Mouse (Mus musculus) erythroblast, embryonic 14.5 days (primary cell): ENCODE data around the gene Pum1. TPM values are rescaled to one million over a fixed set of nuclear protein-coding genes. Genes with fewer than 3 reads are reported as not detected.
A peak's percentile ranks its signal among the peaks of the same experiment; 100 is the strongest.

Experiments
- H3K27me3 ChIP-seq: 2 replicates; pipeline ENCODE4 v1.6.1; 2012; ENCODE audit warnings: inconsistent platforms; ENCODE audit not compliant: control insufficient read depth
- H3K36me3 ChIP-seq: 2 replicates; pipeline ENCODE4 v1.6.1; 2012; ENCODE audit warnings: mild to moderate bottlenecking, inconsistent platforms; ENCODE audit not compliant: control insufficient read depth
- H3K4me1 ChIP-seq: 2 replicates; pipeline ENCODE4 v1.6.1; 2012; ENCODE audit warnings: inconsistent platforms; ENCODE audit not compliant: control insufficient read depth
- H3K4me3 ChIP-seq: replicated peaks from 2 replicates; pipeline ENCODE3; 2012; ENCODE audit warnings: moderate library complexity, mild to moderate bottlenecking, inconsistent platforms
- H3K9me3 ChIP-seq: 2 replicates; pipeline ENCODE4 v1.6.1; 2012; ENCODE audit warnings: low read length, inconsistent platforms, mixed read lengths; ENCODE audit not compliant: control insufficient read depth
- GATA1 ChIP-seq: IDR thresholded peaks from 2 replicates; pipeline ENCODE4 v1.6.1; 2012; ENCODE audit warnings: low read length, inconsistent platforms, mixed read lengths
- TAL1 ChIP-seq: IDR thresholded peaks from 3 replicates; pipeline ENCODE4 v1.6.1; 2012; ENCODE audit warnings: low read length, inconsistent platforms, mixed read lengths
- polyA plus RNA-seq: library from polyadenylated mRNA; stranded (reverse); fragments of >175 nt; gene quantifications from 2 replicates; pipeline ENCODE4 v1.2.3, GENCODE M21; 2012

The Pum1 gene
- polyA plus RNA-seq, 1 experiment = 3.1 TPM

- H3K9me3 ChIP-seq = no peaks in the 10 kb centered on the region
- H3K27me3 ChIP-seq = no peaks in the 10 kb centered on the region
- H3K36me3 ChIP-seq = peaks cover 85% of the 10 kb centered on the region
- peaks cover 53% of the 10 kb centered on the region for H3K4me1 ChIP-seq
- TF ChIP-seq TAL1 (no peak), GATA1 (no peak)
- no peak overlapping the region for H3K4me3 ChIP-seq
These were observed 30.8 kb downstream of the Pum1 start for GRCm38 (mm10) chr4:130693936-130694335.

DNA sequence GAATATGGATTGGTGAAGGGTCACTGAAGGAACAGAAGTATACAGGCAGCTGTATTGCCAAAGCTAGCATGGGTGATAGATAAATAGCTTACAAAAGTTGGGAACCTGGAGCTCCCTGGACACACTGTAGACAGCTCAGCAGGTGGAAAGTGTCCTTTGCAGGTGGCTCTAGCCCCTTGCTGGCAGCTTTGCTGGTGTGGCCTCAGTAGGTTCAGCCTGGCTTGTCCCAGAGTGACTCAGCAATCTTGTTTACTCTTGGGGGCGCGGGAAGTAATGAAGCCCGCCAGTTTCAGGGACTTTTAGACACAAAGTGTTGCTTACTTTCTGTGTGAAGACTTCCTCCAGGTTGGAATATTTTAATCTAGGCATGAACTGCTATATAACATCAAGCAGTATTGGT lies 31.9 kb downstream of the Pum1 start:
- H3K4me3 ChIP-seq = no peak overlapping the region
- peaks cover 82% of the 10 kb centered on the region for H3K36me3 ChIP-seq
- H3K4me1 ChIP-seq = peaks cover 54% of the 10 kb centered on the region
- TF ChIP-seq TAL1 (no peak), GATA1 (no peak)
- no peaks in the 10 kb centered on the region for H3K27me3 ChIP-seq
- no peaks in the 10 kb centered on the region for H3K9me3 ChIP-seq

DNA sequence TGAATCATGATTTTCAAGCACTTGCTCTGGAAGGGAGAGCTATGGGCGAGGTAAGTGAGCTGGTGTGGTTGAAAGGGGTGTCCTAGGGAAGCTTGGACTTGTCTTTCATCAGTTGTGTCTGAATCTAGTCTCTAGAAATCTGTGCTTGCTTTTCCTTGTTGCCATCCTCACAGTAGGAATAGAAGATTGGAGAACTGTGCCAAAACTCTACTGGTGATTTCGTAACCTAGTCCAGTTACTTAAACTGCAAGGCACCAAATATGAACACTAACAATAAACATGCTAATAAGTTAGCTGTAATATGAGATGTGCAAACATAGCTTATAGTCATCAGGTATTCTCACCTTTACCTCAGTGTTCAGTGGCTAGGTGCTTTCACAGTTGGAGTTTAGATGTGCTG lies 37.9 kb downstream of the Pum1 start:
- TF ChIP-seq GATA1 (no peak), TAL1 (no peak)
- no peaks in the 10 kb centered on the region for H3K9me3 ChIP-seq
- H3K4me3 ChIP-seq = no peak overlapping the region
- H3K4me1 ChIP-seq = peaks cover 69% of the 10 kb centered on the region
- H3K36me3 ChIP-seq = peaks cover 84% of the 10 kb centered on the region
- no peaks in the 10 kb centered on the region for H3K27me3 ChIP-seq

GRCm38 (mm10) chr4:130702835-130703535 lies 39.9 kb downstream of the Pum1 start:
- TF ChIP-seq GATA1 (no peak), TAL1 (no peak)
- no peaks in the 10 kb centered on the region for H3K27me3 ChIP-seq
- H3K9me3 ChIP-seq = no peaks in the 10 kb centered on the region
- H3K4me3 ChIP-seq = no peak overlapping the region
- H3K36me3 ChIP-seq = peaks cover 93% of the 10 kb centered on the region
- peaks cover 84% of the 10 kb centered on the region for H3K4me1 ChIP-seq

- no peaks in the 10 kb centered on the region for H3K9me3 ChIP-seq
- H3K27me3 ChIP-seq = no peaks in the 10 kb centered on the region
- peaks cover 90% of the 10 kb centered on the region for H3K4me1 ChIP-seq
- no peak overlapping the region for H3K4me3 ChIP-seq
- peaks cover 95% of the 10 kb centered on the region for H3K36me3 ChIP-seq
- no peak for TF ChIP-seq TAL1
These were observed 40.5 kb downstream of the Pum1 start for GRCm38 (mm10) chr4:130703601-130704000.

- Histone ChIP-seq H3K4me1 (peaks cover 96% of the 10 kb centered on the region), H3K27me3 (no peaks in the 10 kb centered on the region), H3K9me3 (no peaks in the 10 kb centered on the region), H3K36me3 (peaks cover 98% of the 10 kb centered on the region), H3K4me3 (no peak overlapping the region)
- no peak for TF ChIP-seq GATA1
- no peak for TF ChIP-seq TAL1
These were observed 41.5 kb downstream of the Pum1 start for GRCm38 (mm10) chr4:130704615-130705014.

- H3K27me3 ChIP-seq = no peaks in the 10 kb centered on the region
- H3K36me3 ChIP-seq = peaks cover 94% of the 10 kb centered on the region
- no peaks in the 10 kb centered on the region for H3K9me3 ChIP-seq
- H3K4me3 ChIP-seq = no peak overlapping the region
- TF ChIP-seq TAL1 (no peak), GATA1 (no peak)
- H3K4me1 ChIP-seq = peaks cover 98% of the 10 kb centered on the region
These were observed 43.3 kb downstream of the Pum1 start for GRCm38 (mm10) chr4:130706215-130707000.

DNA sequence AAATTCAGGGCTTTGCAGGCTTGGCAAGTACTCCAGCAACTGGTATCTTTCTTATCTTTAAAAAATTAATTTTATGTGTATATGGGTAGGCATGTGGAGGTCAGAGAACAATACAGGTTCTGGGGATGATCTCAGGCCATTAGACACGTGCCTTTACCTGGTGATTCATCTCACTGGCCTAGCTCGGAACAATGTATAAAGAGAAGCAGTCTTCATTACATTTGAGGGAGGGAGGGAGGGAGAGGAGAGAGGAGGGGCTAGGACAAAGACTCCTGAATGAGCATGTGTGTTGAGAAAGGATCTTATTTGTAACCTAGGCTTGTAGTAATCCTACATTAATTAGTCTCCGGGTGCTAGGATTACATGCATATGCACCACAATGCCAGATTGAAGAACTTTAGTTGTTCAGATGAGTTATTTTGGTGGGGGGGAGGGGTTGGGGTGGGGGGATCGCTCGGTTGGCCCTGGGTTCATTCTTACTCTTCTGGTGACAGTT lies 48.3 kb downstream of the Pum1 start:
- Histone ChIP-seq H3K4me3 (peak overlapping the region; percentile 8), H3K36me3 (peaks cover 75% of the 10 kb centered on the region), H3K9me3 (no peaks in the 10 kb centered on the region), H3K4me1 (peaks cover 99% of the 10 kb centered on the region), H3K27me3 (no peaks in the 10 kb centered on the region)
- TF ChIP-seq GATA1 = no peak
- no peak for TF ChIP-seq TAL1

- Histone ChIP-seq H3K4me3 (peak overlapping the region; percentile 33), H3K9me3 (no peaks in the 10 kb centered on the region), H3K27me3 (no peaks in the 10 kb centered on the region), H3K4me1 (peaks cover 99% of the 10 kb centered on the region), H3K36me3 (peaks cover 73% of the 10 kb centered on the region)
- TF ChIP-seq GATA1 = peak; percentile 60; the same call in 1 of the 2 replicates
- peak; percentile 30; the same call in 1 of the 3 replicates for TF ChIP-seq TAL1
These were observed 49.2 kb downstream of the Pum1 start for GRCm38 (mm10) chr4:130712341-130712740.
